Mouse (Mus musculus) kidney, postnatal 0 days (tissue): ENCODE data around the gene Immt. TPM values are rescaled to one million over a fixed set of nuclear protein-coding genes. Genes with fewer than 3 reads are reported as not detected.
"Not testable (repeated sequence)": the region's sequence is repeated elsewhere in the genome, so short reads cannot be mapped to it uniquely, and the experiment has no call there.

ENCODE experiments used
- ATAC-seq: fragments of 200-750 bp; cut with Nextera tagmentation; replicated peaks from 2 replicates; pipeline ENCODE4 v1.8.0; 2017; ENCODE audit warnings: low read depth, moderate number of reproducible peaks, moderate TSS enrichment, moderate library complexity; ENCODE audit not compliant: low FRiP score
- DNase-seq: peaks from one replicate; pipeline ENCODE4 v3.0.0-alpha.2; 2016; ENCODE audit warnings: low spot score
- H3K27ac ChIP-seq: fragments of 300-500 bp; sonication (generic); 2 replicates; pipeline ENCODE4 v1.5.1; 2014; ENCODE audit warnings: mild to moderate bottlenecking
- H3K27me3 ChIP-seq: fragments of 300-500 bp; sonication (generic); 2 replicates; pipeline ENCODE4 v1.6.1; 2014; ENCODE audit warnings: low read length, mixed read lengths; ENCODE audit not compliant: insufficient read depth
- H3K36me3 ChIP-seq: fragments of 300-500 bp; sonication (generic); 2 replicates; pipeline ENCODE4 v1.6.1; 2014; ENCODE audit warnings: low read length, mixed read lengths; ENCODE audit not compliant: insufficient read depth
- H3K4me1 ChIP-seq: fragments of 300-500 bp; sonication (generic); replicated peaks from 2 replicates; pipeline ENCODE4 v1.6.1; 2014; ENCODE audit warnings: antibody characterized with exemption, low read length, mixed read lengths; ENCODE audit not compliant: insufficient read depth
- H3K4me2 ChIP-seq: fragments of 300-500 bp; sonication (generic); 2 replicates; pipeline ENCODE4 v1.6.1; 2014; ENCODE audit warnings: mild to moderate bottlenecking, low read length, moderate library complexity, mixed read lengths
- H3K4me3 ChIP-seq: fragments of 300-500 bp; sonication (generic); replicated peaks from 2 replicates; pipeline ENCODE4 v1.5.1; 2014; ENCODE audit warnings: low read depth, low read length
- H3K9ac ChIP-seq: fragments of 300-500 bp; sonication (generic); 2 replicates; pipeline ENCODE4 v1.6.1; 2014; ENCODE audit warnings: low read depth, low read length
- H3K9me3 ChIP-seq: fragments of 300-500 bp; sonication (generic); replicated peaks from 2 replicates; pipeline ENCODE4 v1.6.1; 2016; ENCODE audit warnings: low read length, inconsistent platforms, mixed read lengths
- CTCF ChIP-seq: IDR thresholded peaks from 2 replicates; pipeline ENCODE4 v1.5.1; 2016; ENCODE audit warnings: antibody characterized with exemption, low read depth, mild to moderate bottlenecking, moderate library complexity
- WGBS: fragments of 180-500 bp; shearing (Covaris S2); extraction: QIAGEN DNeasy Blood & Tissue Kit; methylation state at CpG from one replicate; pipeline ENCODE4 v1.1.7; 2014; 5-methylcytosine and 5-hydroxymethylcytosine counted together
- polyA plus RNA-seq: library from polyadenylated mRNA; unstranded; fragments of >200 nt; fragmentation: Nextera tagmentation; extraction: Ambion mirVana; gene quantifications from 2 replicates; pipeline ENCODE4 v1.2.1, GENCODE M21; 2015

Immt gene
- polyA plus RNA-seq, 1 experiment from 2014 or later: 222 TPM

GRCm38 (mm10) chr6:71909840-71910239 lies 78.7 kb downstream of the Immt start:
- DNase-seq (no peak), ATAC-seq (no peak)
- no peaks in the 10 kb centered on the region for H3K9me3 ChIP-seq
- H3K4me1 ChIP-seq: no peaks in the 10 kb centered on the region
- 80% methylated on average over 6 of the region's 6 CpGs for WGBS
- H3K4me3 ChIP-seq: peak overlapping the region; percentile 79; the same call in 1 of the 2 replicates
- no peak overlapping the region for H3K9ac ChIP-seq
- H3K27me3 ChIP-seq: no peaks in the 10 kb centered on the region
- H3K36me3 ChIP-seq: peaks cover 9% of the 10 kb centered on the region; the same call in 1 of the 2 replicates
- no peak overlapping the region for H3K27ac ChIP-seq
- H3K4me2 ChIP-seq: peak overlapping the region; percentile 76
- TF ChIP-seq CTCF: no peak

GRCm38 (mm10) chr6:71911686-71912450 lies 80.7 kb downstream of the Immt start:
- no peaks in the 10 kb centered on the region for H3K27me3 ChIP-seq
- no peak overlapping the region for H3K9ac ChIP-seq
- no peaks in the 10 kb centered on the region for H3K4me1 ChIP-seq
- no peak overlapping the region for H3K4me2 ChIP-seq
- ATAC-seq (no peak), DNase-seq (no peak)
- no peak overlapping the region for H3K4me3 ChIP-seq
- peaks cover 19% of the 10 kb centered on the region; the same call in 1 of the 2 replicates for H3K36me3 ChIP-seq
- no peak overlapping the region for H3K27ac ChIP-seq
- WGBS: 74% methylated on average over 5 of the region's 5 CpGs
- H3K9me3 ChIP-seq: no peaks in the 10 kb centered on the region
- no peak for TF ChIP-seq CTCF

DNA sequence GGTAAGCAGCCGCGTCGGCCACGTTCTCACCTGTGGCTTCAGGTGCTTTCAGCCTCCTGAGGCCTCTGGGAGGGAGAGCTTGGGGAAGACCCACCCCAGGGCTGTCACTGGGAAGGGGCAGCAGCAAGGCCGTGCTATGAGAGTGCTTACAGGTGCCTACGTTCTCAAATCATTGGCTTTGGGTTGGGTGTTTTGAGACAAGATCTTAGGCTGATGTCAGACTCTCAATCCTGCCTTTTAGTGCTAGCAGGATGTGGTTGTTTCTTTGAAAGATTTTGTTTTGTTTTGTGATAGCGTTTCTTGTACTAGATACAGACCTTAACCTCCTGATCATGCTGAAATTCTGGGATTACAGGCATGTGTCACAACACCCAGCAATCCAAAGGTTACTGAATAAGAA lies 89.6 kb downstream of the Immt start:
- Histone ChIP-seq H3K9me3 (no peaks in the 10 kb centered on the region), H3K27me3 (no peaks in the 10 kb centered on the region), H3K36me3 (peaks cover 65% of the 10 kb centered on the region), H3K4me3 (no peak overlapping the region), H3K4me1 (no peaks in the 10 kb centered on the region), H3K27ac (no peak overlapping the region), H3K4me2 (no peak overlapping the region), H3K9ac (no peak overlapping the region)
- DNase-seq (no peak), ATAC-seq (no peak)
- no peak for TF ChIP-seq CTCF
- 95% methylated on average over 7 of the region's 7 CpGs for WGBS

- H3K4me2 ChIP-seq, H3K9me3 ChIP-seq, ATAC-seq, H3K27me3 ChIP-seq, DNase-seq, H3K9ac ChIP-seq, H3K4me3 ChIP-seq, H3K4me1 ChIP-seq, H3K27ac ChIP-seq: not testable (repeated sequence)
- H3K36me3 ChIP-seq: peaks cover 56% of the 10 kb centered on the region
- WGBS: 86% methylated on average over 5 of the region's 5 CpGs
Observed at GRCm38 (mm10) chr6:71925233-71925632, 94.1 kb downstream of the Immt start.

Other genes starting within 250 kb of the Immt start
- 25.6 and 26.4 TPM in 2 replicates for gene Kdm3a, start 198.3 kb upstream of the Immt start, polyA plus RNA-seq
- 5.3 and 5.7 TPM in 2 replicates for gene Reep1, start 123.8 kb upstream of the Immt start, polyA plus RNA-seq
- gene Mrpl35, start 4.4 kb upstream of the Immt start, polyA plus RNA-seq: 85.6 and 86.4 TPM in 2 replicates
- gene Ptcd3, start 77.4 kb downstream of the Immt start, polyA plus RNA-seq: 61.3 and 66.4 TPM in 2 replicates
- 17.5 and 18.3 TPM in 2 replicates for gene Polr1a, start 77.7 kb downstream of the Immt start, polyA plus RNA-seq